Mouse (Mus musculus): ENCODE measurements around the gene Rcsd1.

Gene Rcsd1

DNA sequence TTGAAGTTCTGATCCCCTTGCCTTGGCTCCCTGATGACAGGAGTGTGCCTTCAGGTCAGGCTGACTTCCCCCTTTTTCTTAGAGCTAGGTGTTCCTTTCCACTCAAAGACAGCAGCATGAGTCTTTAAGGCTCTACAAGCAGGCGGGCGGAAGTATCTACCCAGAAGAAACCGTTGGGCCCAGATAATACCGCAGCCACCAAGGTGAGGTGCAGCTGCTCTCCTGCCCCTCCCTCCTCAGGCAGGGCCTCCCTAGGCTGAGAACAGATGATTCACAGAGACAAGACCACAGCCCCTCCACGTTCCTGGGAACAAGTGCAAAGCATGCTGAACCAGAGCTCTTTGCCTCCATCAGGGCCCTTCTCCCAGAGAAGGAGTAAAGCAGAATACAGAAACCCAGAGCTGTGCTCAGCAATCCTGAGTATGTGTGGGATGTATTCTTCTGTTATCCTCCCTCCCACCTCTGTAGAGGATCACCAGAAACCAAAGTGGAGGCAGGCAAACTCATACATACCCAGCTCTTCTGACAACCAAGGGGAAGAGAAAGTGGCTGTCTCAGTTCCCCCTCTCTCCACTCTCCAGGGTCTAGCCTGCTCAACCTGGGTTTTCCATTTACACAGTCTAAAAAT is at the start of gene Rcsd1:
Rcsd1 (minus strand) TSS at position 129 of the 628 bp plus-strand sequence.
- no peak for DNase-seq (ENCODE audit: low read depth)

DNA sequence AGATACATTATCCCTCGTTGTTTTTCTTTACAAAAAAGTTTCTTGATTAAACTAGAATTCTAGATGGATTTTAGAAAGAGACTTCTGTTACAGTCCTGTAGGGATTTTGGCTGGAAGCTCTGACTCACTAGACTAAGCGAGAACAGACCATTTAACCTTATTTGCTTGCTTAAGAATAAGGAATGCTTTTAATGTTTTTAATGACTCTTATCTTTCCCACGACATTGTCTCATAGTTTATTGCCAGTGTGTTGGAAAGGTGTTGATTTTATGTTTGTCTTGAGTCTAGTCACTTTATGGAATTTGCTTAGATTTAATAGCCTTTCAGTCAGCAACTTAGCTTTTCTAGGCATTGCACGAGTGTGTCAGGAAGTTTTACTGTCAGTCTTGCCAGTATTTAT is 45.6 kb upstream of the Rcsd1 start:
- no peak for DNase-seq (ENCODE audit: low read depth)

DNA sequence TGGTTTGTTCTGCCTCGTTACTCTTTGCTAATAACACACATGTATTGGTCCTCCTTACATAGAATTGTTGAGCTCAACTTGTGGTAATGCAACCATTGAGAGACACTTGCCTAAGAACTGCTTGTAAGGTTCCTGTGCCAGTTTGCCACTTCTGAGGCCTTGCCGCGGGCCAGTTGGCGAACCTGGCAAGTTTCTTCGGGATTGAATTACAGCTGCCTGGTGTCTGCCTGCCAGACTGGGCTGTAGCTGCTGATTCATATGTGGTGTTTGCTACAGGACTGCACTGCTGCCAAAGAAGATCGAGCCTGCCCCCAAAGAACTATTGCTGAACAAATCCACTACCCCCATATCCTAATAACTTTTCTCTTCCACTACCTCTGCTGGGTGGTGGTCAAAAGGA is 44.6 kb upstream of the Rcsd1 start:
- DNase-seq (ENCODE audit: low read depth): no peak

DNA sequence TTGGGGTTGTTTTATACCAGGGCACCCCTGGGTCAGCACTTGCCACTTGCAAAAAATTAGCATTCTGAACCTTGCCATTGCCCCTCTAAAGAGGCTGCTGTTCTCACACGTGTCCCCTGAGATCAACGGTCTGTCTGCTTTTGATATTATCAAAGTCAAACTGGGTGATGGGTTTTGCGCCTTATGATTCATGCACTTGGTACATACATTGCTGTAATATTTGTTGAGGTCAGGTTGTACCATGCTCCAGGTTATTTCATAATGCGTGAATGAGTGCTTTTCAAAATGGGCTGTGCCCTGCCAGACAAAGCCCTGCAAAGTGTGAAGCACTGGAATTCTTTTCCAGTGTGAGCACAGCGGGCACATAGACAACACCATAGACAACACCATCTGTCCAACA is 42.3 kb upstream of the Rcsd1 start:
- no peak for DNase-seq (ENCODE audit: low read depth)

DNA sequence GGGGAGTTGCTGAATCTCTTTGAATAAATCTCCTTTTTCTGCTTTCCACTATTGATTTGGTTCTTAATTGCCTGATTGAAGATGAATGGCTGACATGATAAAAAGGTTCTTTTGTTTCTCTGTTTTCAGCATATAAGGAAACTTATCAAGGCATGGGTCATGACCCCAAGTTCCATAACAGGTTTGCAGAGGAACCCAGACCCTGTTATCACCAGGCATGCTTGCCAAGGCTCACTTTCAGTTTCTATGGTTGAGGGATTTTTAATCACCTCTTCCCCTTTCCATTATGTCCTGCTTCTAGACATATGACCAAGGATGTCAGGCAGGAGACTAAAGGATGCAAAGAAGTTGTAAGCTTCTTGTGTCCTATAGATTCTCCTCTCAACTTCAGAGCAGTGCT is 41.6 kb upstream of the Rcsd1 start:
- DNase-seq (ENCODE audit: low read depth): no peak

DNA sequence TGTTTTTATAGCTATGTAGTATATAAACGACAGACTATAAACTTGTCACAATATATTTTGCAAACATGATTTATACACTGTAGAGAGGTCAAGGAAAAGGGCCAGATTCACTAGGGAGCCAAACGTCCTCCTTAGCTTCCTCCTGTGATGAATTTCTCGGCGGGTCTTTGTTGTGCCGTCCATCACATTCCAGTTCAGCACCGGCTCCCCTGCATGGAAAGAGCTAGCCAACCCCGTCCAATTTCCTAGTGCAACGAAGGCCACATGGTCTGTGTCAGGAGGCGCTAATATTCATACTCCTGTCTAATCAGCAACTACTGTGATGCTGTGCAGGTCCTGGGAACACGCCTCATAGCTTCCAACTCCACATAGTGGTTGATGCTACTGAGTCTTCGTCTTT is 38.5 kb upstream of the Rcsd1 start:
- DNase-seq (ENCODE audit: low read depth): no peak

DNA sequence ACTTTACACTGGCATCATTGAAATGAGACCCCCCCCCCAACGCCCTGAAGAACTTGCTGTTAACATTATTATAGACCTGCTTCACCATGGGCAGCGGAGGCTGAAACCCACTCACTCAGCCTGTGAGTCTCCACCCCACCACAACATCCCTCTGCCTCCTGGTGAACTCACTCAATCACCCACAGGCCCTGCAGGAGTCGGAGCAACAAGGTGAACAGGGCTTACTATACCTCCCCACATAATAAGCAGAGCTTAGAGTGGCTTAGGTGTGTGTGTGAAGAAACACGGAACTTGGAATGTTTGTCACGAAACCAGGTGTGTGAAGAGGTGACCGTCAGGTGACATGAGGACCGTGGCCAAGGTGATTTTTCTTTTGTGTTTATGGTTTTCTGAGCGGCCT is 32.4 kb upstream of the Rcsd1 start:
- DNase-seq (ENCODE audit: low read depth): no peak

DNA sequence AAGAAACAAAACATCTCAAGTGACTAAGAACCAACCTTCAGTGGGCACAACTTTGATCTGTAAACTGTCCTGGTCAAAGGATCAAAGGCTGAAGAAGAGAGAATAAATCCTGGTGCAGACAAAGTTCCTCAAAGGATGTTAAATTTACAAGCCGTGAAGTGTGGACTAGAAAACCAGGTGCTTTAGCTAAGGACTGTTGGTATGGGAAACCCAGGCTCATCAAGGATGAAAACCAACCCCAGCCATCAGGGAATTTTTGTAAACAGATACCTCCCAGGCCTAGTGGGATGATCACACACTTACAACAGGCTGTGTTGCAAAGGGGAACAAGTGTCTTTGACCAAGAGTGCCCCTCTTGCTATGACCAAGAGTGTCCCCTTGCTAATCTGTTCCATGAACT is 29.4 kb upstream of the Rcsd1 start:
- DNase-seq (ENCODE audit: low read depth): no peak

DNA sequence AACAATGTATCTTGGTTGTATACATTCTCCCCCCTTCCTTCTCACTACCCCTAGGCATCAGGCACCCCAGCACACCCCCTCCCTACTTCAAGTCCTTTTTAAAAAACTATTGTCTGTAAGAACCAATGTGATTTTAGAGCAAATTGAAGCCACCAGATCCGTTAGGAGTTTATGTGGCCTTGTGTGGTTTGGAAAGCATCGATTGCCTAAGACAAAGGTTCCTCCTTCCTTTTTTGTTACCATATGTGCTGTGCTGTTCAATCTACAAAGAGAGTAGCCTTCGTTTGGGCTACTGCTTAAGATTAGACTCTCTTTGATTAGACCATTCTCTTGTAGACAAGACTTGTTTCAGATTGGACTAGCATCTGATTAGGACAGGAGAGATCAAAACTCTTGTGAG is 28.3 kb upstream of the Rcsd1 start:
- no peak for DNase-seq (ENCODE audit: low read depth)

DNA sequence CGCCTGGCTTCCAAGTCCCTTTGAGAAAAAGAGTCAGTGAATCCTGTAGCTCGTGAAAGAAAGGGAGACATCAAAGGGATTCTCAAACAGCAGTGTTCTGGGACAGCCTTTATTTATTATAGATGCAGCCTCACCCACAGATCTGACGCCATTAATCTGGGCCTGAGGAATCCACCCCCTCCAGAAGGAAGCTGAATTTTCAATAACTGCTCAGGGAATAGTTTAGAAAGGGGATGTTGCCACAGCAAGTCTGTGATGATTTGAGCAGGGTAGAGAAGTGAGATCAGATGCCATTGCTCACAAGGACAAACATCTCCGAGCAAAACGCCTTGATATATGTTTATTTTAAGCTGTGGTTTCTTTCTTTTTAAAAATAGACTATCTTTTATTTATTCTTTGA is 27.9 kb upstream of the Rcsd1 start:
- no peak for DNase-seq (ENCODE audit: low read depth)

DNA sequence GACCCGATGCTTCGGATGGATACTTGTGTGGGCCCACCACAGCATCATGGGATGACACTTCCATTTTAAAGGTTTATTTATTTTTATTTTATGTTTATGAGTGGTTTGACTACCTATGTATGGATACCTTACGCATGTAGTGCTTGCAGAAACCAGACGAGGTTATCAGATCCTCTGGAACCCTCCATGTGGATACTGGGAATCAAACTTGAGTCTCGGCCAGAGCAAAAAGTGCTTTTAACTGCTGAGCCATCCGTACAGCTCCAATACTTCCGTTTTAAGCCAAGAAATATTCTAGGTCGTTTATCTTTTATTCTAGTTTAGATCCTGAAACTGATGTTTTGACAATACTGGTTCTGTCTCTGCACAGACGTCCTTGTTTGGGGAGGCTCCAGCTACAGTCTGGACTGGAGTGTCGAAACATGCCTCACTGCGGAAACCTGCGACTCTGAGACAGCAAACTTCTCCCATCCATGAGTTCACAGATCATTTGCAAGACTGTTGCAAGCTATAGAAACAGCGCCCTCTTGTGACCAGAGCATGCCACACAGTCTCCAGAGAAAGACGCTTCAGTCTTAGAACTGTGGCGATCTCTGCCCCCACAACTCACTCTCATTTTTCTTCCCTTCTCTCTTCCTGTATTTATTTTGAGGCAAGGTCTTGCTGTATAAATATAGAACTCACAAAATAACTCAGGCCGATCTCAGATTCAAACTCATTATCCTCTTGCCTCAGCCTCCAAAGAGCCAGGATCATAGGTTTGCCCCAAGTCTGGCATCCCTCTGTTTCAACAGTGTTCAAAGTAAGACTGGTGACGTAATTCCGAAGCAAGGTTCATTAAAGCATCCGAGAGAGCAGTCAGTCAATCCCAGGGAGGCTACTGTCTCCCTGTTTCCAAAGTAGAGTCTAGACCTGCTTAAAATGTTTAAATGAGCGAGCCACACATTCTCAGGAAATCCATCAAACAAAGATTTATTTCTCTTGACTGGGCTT is 26.6 kb upstream of the Rcsd1 start:
- DNase-seq (ENCODE audit: low read depth): peak; percentile 90

DNA sequence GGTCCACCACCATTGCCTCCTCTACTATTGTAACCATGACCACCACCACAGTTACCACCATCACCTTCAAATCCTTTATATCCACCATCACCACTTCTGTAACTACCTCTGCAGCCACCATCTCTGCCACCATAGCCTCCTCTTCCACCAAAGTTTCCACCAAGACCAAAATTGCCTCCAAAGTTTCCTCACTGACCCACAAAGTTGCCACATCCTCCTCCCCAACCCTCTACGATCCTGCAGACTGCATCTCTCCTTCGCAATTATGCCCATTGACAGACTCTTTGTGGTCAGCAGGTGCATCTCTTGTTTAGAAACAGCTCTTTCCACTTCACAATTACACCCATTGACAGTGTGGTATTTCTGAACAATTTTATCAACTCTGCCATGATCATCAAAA is 25.3 kb upstream of the Rcsd1 start:
- DNase-seq (ENCODE audit: low read depth): no peak

DNA sequence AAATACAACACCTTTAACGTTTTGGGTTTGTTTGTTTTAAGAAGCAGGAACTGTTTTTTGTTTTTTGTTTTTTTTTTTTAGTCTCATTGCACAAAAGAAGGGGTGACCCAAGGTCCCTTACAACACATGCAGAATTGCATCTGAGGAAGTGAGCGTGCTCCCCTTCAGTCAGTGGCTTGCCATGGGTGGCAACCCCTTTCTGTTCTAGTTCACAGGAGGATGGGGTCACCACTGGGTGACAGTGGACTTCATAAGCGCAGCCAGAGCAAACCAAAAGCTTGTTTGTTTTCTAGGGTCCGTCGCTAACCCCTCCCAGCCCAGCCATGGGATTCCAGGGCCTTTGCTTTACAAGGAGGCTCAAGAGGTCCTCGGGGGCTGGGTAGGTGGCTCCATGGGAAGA is 22.0 kb upstream of the Rcsd1 start:
- no peak for DNase-seq (ENCODE audit: low read depth)

DNA sequence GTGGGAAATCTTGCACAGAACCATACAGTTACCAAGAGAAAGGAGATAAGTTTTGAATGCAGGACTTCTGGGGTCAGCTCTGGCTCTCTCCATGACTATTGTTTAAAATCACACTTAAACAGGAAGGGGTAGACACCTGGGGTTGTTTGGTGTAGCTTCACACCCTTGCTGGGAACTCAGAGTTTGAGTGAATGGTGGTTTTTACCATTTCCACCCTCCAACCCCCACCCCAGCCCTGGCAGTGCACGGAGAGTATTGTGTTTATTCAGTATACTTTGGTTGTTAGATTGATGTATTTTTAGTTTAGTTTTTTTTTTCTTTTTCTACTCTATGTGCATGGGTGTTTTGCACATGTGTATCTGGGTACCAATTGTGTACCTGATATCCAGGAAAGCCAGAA is 20.6 kb upstream of the Rcsd1 start:
- DNase-seq (ENCODE audit: low read depth): no peak

DNA sequence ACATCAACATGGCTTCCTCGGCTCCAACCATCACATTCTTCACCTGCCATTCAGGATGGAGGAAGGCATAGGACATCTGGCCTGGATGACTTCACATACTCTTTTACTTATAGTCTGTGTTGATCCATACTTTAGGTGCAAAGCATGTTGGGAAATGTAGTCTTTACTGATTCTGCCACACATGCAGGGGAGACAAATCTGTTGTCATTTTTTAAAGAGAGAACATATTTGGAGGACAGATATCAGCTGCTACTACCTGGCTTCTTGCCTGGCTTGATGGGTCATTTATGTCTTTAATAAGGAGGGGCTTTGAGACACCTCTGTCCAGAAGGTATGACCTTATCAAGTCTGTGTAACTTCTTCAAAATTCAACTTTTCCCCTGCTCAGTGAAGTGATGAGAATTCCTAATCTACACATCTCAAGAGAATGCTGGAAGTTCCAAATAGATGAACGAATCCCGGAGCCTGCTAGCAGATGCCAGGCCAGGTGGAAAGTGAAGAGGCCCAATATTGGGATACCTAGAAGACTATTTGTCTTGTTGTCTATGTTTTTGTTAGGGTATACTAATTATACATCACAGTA is 18.6 kb upstream of the Rcsd1 start:
- DNase-seq (ENCODE audit: low read depth): no peak

DNA sequence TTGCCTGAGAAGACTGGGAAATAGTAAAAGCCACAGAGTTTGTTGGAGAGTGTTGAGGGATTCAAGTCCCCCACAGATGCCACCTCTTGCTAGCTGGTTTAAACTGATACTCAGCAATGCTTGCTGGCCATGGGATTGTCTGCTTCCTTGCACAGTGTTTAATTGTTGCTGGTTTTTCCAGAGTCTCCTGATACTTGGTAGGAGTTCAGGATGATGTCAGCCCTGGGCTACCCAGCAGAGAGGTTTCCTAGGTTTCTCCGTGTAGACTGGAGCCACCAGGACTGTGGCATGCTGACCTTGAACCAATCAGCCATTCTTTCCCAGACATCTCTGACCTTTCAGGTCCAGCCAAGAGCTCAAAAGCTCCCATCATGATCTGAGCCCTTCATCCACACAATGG is 17.4 kb upstream of the Rcsd1 start:
- no peak for DNase-seq (ENCODE audit: low read depth)

DNA sequence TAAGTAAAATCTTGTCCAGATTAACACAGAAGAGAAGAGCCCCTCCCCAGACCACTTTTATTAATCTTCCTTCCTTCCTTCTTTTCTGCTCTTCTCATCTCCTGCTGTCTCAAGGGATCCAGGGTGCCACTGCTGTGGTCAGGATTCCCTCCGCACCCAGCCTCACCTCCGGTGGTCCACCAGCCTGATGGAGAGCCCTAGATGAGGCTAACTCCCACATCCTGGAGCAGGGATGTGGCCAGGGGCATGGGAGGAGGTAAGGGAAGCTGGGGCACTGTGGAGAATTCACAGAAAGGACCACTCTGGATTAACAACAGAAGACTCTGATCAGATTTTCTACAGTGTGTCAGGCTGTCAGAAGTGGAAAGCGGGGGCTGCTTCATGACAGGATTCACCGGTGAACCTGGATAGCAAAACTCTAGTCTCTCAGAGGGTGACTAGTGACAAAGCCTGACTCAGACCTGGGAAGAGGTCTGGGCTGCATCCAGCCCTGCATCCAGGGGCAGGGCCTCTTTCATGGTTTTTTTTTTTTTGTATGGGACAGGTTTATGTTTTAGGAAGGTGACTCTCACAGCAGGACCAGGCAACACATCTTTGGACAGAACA is 15.6 kb upstream of the Rcsd1 start:
- DNase-seq (ENCODE audit: low read depth): no peak

DNA sequence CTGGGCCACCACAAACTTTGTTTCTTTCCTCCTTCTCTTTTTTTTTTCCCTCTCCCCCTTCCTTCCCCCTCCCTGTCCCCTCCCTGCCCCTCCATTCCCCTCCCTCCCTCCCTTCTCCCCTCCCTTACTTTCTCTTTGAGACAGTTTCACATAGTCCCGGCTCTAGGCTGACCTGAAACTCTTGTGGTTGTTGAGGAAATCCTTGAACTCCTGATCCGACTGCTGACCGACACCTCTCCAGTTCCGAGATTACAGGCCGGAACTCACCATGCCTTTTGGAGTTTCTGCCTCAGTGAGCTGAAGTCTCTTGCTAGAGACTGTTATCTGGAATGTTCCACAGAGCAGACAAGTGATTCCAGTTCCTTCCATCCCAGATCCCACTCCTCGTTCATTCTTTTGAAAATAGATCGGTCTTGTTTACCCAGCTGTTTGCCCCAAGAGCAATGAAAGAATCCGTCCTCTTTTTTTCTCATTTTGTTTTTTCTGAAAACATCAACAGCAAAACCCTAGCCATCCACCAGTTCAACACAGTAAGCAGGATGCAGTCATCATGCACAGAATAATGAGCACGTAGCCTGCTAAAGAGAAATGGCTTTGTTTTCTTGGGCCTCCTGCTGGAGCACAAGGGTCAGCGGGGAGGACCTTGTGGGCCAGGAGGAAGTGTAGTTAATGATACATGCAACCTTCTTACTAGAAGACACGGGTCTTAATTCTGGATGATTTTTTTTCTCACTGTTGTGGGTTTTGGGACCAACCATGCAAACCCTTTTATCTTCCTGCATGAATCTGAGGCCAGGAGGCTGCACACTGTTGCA is 14.9 kb upstream of the Rcsd1 start:
- no peak for DNase-seq (ENCODE audit: low read depth)

DNA sequence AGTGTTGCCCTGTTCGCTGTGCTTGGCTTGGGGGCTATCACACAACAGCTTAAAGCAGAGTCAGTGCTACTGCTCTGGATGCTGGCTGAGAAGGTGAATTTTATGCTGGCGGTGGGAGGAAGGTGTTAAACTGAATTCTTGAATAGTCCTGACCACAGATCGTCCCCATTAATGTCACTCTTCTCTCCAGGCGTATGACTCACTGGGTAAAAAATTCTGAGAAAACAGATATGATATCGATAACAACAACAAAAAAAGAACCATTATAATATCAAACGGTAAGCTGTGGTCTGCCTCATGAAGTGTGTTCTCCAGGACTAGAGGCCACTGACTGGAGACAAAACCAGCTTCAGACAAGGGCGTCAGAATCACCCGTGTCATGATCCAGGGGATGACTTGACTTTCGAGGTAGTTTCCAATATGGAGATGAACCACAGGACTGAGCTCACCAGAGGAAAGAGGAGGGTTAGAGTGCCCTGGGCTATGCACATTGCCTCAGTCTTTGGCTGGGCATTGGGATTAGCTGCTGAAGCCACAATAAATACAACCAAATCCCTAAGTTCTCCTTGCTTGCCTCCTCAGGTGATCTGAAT is 13.1 kb upstream of the Rcsd1 start:
- DNase-seq (ENCODE audit: low read depth): no peak

DNA sequence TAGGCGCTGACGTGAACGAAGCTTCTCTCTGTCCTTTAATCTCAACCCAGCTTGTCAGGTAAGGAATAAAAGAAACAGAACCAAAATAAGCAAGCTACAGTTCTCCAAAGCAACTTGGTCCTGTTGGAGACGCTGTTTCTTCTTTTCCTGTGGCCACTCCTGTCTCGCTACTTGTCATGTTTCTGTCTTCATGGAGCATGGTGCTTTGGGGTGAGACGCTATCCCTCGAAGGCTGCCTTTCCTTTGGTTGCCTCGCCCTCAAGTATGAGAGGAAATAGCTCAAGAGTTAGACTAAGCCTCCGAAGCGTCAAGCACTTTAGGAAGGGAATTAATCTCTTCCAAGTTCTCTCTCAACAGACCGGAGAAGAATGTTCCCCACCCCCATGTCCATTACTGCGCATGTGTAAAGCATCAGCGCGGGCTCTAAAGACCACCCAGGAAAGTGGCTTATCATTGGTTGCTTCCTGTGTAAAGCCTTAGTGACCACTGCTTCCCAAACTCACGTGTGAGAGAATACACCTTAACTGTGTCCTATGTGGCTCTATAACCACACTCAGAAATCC is 9.1 kb upstream of the Rcsd1 start:
- DNase-seq (ENCODE audit: low read depth): no peak

All from c-Kit-positive CD71-negative TER-119-negative erythroid progenitor cells, embryonic 14.5 days (primary cell).